Mouse (Mus musculus) liver, postnatal 0 days (tissue): ENCODE measurements around the gene Bmp3. TPM values are rescaled to one million over a fixed set of nuclear protein-coding genes. Genes with fewer than 3 reads are reported as not detected.
A peak's percentile ranks its signal among the peaks of the same experiment; 100 is the strongest.

Experiments
- ATAC-seq: fragments of 200-750 bp; cut with Nextera tagmentation; 2 replicates; pipeline ENCODE4 v1.8.0; 2017; ENCODE audit warnings: mild to moderate bottlenecking, moderate library complexity
- DNase-seq: peaks from one replicate; pipeline ENCODE4 v3.0.0-alpha.2; 2016
- H3K27ac ChIP-seq: fragments of 300-500 bp; sonication (generic); 2 replicates; pipeline ENCODE4 v1.5.1; 2014; ENCODE audit warnings: antibody characterized with exemption, moderate library complexity, mild to moderate bottlenecking, low read depth
- H3K27me3 ChIP-seq: fragments of 300-500 bp; sonication (generic); 2 replicates; pipeline ENCODE4 v1.6.1; 2014; ENCODE audit warnings: low read length, control low read depth, mixed read lengths; ENCODE audit not compliant: insufficient read depth
- H3K36me3 ChIP-seq: fragments of 300-500 bp; sonication (generic); replicated peaks from 2 replicates; pipeline ENCODE4 v1.6.1; 2014; ENCODE audit warnings: mild to moderate bottlenecking, control low read depth, low read length, moderate library complexity, mixed read lengths; ENCODE audit not compliant: insufficient read depth
- H3K4me1 ChIP-seq: fragments of 300-500 bp; sonication (generic); 2 replicates; pipeline ENCODE4 v1.6.1; 2014; ENCODE audit warnings: antibody characterized with exemption, mild to moderate bottlenecking, control low read depth; ENCODE audit not compliant: insufficient read depth
- H3K4me2 ChIP-seq: fragments of 300-500 bp; sonication (generic); 2 replicates; pipeline ENCODE4 v1.6.1; 2014; ENCODE audit warnings: low read depth, mild to moderate bottlenecking, low read length, moderate library complexity, mixed read lengths
- H3K4me3 ChIP-seq: fragments of 300-500 bp; sonication (generic); 2 replicates; pipeline ENCODE4 v1.5.1; 2014; ENCODE audit warnings: low read depth, low read length
- H3K9ac ChIP-seq: fragments of 300-500 bp; sonication (generic); replicated peaks from 2 replicates; pipeline ENCODE4 v1.6.1; 2014; ENCODE audit warnings: mild to moderate bottlenecking, moderate library complexity
- H3K9me3 ChIP-seq: fragments of 300-500 bp; sonication (generic); 2 replicates; pipeline ENCODE4 v1.6.1; 2016; ENCODE audit warnings: mild to moderate bottlenecking, control low read depth, low read length, mixed read lengths
- CTCF ChIP-seq: sonication (generic); IDR thresholded peaks from 2 replicates; pipeline ENCODE4 v1.5.1; 2016; ENCODE audit warnings: antibody characterized with exemption, low read depth
- EP300 ChIP-seq: IDR thresholded peaks from 2 replicates; pipeline ENCODE4 v1.6.1; 2016; ENCODE audit warnings: antibody characterized with exemption, low read depth, mild to moderate bottlenecking
- WGBS: fragments of 180-500 bp; shearing (Covaris S2); extraction: QIAGEN DNeasy Blood & Tissue Kit; methylation state at CpG from one replicate; pipeline ENCODE4 v1.1.7; 2014; ENCODE audit not compliant: insufficient replicate concordance; 5-methylcytosine and 5-hydroxymethylcytosine counted together
- polyA plus RNA-seq: library from polyadenylated mRNA; unstranded; fragments of >200 nt; fragmentation: Nextera tagmentation; extraction: Ambion mirVana; gene quantifications from 2 replicates; pipeline ENCODE4 v1.2.1, GENCODE M21; 2015

Gene Bmp3
- polyA plus RNA-seq, 1 experiment from 2014 or later: not detected

GRCm38 (mm10) chr5:98856356-98856755 is 2.1 kb downstream of the Bmp3 start:
- H3K4me3 ChIP-seq: no peak overlapping the region

GRCm38 (mm10) chr5:98863891-98864290 is 9.7 kb downstream of the Bmp3 start:
- ATAC-seq: no peak
- Histone ChIP-seq H3K36me3 (no peaks in the 10 kb centered on the region), H3K4me2 (no peak overlapping the region), H3K27me3 (no peaks in the 10 kb centered on the region), H3K4me3 (no peak overlapping the region), H3K9ac (no peak overlapping the region), H3K27ac (no peak overlapping the region), H3K9me3 (no peaks in the 10 kb centered on the region), H3K4me1 (no peaks in the 10 kb centered on the region)
- WGBS: under 1% methylated on average over 6 of the region's 6 CpGs
- DNase-seq: no peak
- TF ChIP-seq CTCF: peak; percentile 52
- TF ChIP-seq EP300: no peak

More at GRCm38 (mm10) chr5:98856356-98856755, 2.1 kb downstream of the Bmp3 start:
- no peak overlapping the region for H3K9ac ChIP-seq
- no peaks in the 10 kb centered on the region for H3K4me1 ChIP-seq
- no peaks in the 10 kb centered on the region for H3K36me3 ChIP-seq
- ATAC-seq (no peak), DNase-seq (no peak)
- 51% methylated on average over 7 of the region's 7 CpGs for WGBS
- H3K27me3 ChIP-seq: peaks cover 41% of the 10 kb centered on the region
- TF ChIP-seq EP300 (no peak), CTCF (no peak)
- H3K27ac ChIP-seq: no peak overlapping the region
- H3K9me3 ChIP-seq: no peaks in the 10 kb centered on the region
- no peak overlapping the region for H3K4me2 ChIP-seq

- DNase-seq (no peak), ATAC-seq (no peak)
- Histone ChIP-seq H3K4me2 (no peak overlapping the region), H3K4me1 (no peaks in the 10 kb centered on the region), H3K27ac (no peak overlapping the region), H3K27me3 (no peaks in the 10 kb centered on the region), H3K4me3 (no peak overlapping the region), H3K9ac (no peak overlapping the region), H3K9me3 (no peaks in the 10 kb centered on the region), H3K36me3 (no peaks in the 10 kb centered on the region)
- TF ChIP-seq EP300: no peak
- TF ChIP-seq CTCF: no peak
- 58% methylated on average over 5 of the region's 5 CpGs for WGBS
Observed at GRCm38 (mm10) chr5:98865146-98865545, 10.9 kb downstream of the Bmp3 start.

GRCm38 (mm10) chr5:98876056-98876455 is 21.8 kb downstream of the Bmp3 start:
- Histone ChIP-seq H3K27ac (no peak overlapping the region), H3K27me3 (no peaks in the 10 kb centered on the region), H3K4me2 (no peak overlapping the region), H3K4me1 (no peaks in the 10 kb centered on the region), H3K9me3 (no peaks in the 10 kb centered on the region), H3K9ac (no peak overlapping the region), H3K36me3 (no peaks in the 10 kb centered on the region), H3K4me3 (no peak overlapping the region)
- TF ChIP-seq EP300 (no peak), CTCF (no peak)
- WGBS: 64% methylated on average over 5 of the region's 5 CpGs
- ATAC-seq: no peak
- DNase-seq: no peak

- Histone ChIP-seq H3K27ac (no peak overlapping the region), H3K36me3 (no peaks in the 10 kb centered on the region), H3K4me2 (no peak overlapping the region), H3K9me3 (no peaks in the 10 kb centered on the region), H3K4me1 (no peaks in the 10 kb centered on the region), H3K9ac (no peak overlapping the region), H3K27me3 (no peaks in the 10 kb centered on the region), H3K4me3 (no peak overlapping the region)
- ATAC-seq (no peak), DNase-seq (peak; percentile 49)
- TF ChIP-seq CTCF: peak; percentile 78
- no peak for TF ChIP-seq EP300
Observed at GRCm38 (mm10) chr5:98878891-98879290, 24.7 kb downstream of the Bmp3 start.

GRCm38 (mm10) chr5:98882096-98882495 is 27.9 kb downstream of the Bmp3 start:
- Histone ChIP-seq H3K27me3 (no peaks in the 10 kb centered on the region), H3K9me3 (no peaks in the 10 kb centered on the region), H3K9ac (no peak overlapping the region), H3K36me3 (no peaks in the 10 kb centered on the region), H3K4me3 (no peak overlapping the region), H3K4me2 (no peak overlapping the region), H3K4me1 (no peaks in the 10 kb centered on the region), H3K27ac (no peak overlapping the region)
- TF ChIP-seq CTCF (no peak), EP300 (no peak)
- DNase-seq (no peak), ATAC-seq (no peak)
- 53% methylated on average over 3 of the region's 3 CpGs for WGBS

- WGBS: 54% methylated on average over 2 of the region's 2 CpGs
- Histone ChIP-seq H3K9ac (no peak overlapping the region), H3K4me3 (no peak overlapping the region), H3K36me3 (no peaks in the 10 kb centered on the region), H3K4me1 (no peaks in the 10 kb centered on the region), H3K27ac (no peak overlapping the region), H3K9me3 (no peaks in the 10 kb centered on the region), H3K27me3 (no peaks in the 10 kb centered on the region), H3K4me2 (no peak overlapping the region)
- no peak for ATAC-seq
- no peak for TF ChIP-seq CTCF
- TF ChIP-seq EP300: no peak
- no peak for DNase-seq
Observed at GRCm38 (mm10) chr5:98890544-98891050, 36.4 kb downstream of the Bmp3 start.
